Mouse (Mus musculus) Muller cell, postnatal 12 days (primary cell): ENCODE measurements around the gene Plekhg1.

ENCODE experiments used
- DNase-seq: peaks from one replicate; pipeline ENCODE4 v3.0.0-alpha.2; 2015; ENCODE audit errors: inconsistent ontology term

Gene Plekhg1

DNA sequence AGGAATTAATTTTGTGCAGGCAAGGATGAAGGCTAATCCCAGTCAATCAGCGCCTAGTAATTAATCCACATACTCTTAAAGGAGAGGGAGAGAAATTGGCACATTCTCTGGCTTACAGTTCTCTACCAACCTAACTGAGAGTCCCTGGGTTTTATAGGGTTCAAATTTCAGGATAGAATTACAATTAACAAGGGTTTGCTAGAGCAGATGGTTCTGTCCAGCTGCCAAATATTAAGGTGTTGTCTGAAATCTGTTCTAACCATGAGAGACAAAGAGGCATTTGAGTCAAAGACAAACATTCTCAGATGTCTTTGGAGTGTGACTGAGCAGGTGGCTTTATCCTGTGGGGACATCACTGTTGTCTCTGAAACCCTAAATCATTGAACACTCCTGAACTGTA is 87.2 kb downstream of the Plekhg1 start:
- peak; percentile 55 for DNase-seq

DNA sequence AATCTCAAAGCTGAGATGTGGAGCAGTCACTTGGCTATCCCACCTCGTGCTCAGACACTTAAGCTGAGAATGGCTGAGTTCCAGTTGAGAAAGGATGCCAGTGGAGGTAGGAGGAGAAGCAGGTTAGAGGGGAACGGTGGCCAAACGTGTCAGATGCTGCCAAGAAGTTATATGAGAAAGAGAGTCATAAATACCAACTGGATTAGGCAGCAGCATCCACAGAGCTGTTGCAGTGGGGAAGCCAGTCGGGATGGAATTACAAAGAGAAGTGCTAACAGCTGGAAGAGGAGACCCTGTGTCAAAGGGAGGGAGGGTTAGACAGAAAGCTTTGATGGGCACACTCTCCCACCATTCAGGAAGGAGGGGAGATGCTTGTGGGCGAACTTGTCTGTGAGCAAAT is 89.3 kb downstream of the Plekhg1 start:
- DNase-seq = peak; percentile 26

DNA sequence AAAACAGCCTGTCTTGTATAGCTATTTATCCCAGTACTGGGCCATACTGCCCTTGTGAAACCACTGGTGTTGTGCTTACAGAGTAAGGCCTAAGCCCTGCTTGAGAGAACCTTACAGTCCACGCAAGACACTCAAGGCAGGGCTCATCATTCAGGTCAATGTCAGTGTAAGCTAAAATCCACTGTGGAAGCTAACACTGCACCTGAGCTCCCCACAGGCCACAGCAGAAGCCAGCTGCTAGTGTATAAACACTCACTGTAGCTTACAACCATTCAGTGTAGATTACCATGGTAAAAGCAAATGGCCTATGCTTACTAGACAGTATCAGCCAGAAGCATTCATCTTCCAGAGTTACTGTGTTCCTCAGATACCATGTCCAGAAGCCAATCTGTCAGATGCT is 90.5 kb downstream of the Plekhg1 start:
- no peak for DNase-seq

DNA sequence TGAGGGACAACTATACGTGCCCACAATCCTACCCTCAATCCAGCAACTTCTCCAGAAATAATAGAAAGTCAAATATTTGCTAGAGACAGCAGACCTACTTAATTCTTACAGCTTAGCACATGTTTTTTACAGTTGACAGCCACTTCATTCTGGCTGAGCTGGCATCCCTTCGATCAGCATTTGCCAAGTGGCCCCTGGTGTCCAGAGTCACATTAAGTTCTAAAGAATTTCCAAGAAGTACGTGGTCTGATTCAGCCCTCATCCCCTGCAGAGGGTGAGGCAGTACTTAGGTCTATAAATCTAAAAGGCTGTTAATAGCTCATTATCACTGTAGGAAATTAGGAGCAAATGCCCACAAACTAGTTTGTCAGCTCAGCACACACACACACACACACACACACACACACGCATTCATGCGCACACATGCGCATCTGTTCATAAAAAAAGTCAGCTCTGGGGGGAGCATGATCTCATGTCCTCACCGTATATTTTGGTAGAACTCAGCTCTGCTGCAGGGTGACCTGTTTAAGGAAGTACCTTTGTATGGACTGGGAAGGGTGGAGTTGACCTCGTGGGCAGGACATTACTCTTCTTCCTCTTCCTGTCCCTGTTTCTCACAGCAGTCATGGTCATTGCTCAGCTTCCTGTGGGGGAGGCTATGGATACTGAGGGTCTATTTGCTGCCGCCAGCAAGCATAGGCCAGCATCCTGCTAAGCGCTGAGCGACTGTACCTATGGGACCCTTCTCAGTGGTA is 91.6 kb downstream of the Plekhg1 start:
- DNase-seq = peak; percentile 41

DNA sequence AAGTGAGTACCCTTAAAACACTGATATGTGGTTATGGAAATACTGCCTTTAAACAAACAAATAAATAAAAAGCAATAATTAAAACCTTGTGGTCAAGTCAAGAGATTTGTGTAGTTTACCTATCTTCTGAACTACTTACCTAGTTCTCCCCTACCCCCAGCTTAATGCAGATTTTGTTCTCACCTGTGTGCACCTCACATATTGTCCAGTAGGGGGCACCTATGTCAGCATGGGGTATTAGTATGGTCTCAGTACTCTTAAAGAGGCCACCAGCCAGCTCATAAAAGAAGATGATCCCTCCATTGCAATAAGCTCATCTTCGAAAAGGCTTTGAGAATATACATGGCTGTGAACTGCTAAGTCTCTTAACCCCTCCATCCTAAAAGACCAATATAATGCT is 93.9 kb downstream of the Plekhg1 start:
- DNase-seq = no peak

DNA sequence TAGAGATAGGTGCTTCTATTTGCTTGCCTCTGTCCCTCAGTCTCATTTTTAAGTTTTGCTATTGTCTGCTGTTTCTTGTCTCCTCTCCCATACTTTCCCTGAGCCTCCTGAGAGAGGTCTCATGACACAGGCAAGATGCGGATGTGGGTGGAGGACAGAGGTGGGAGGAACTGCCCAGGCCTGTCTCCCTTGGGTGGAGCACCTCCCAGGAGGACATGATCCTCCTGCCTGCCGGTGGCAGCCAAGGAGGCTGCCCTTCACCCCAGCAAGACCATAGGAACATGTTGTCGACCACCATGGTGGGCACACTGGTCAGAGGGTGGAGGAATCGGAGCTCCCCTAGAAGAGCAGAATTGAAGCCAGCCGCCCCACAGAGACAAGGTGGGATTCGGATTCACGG is 94.5 kb downstream of the Plekhg1 start:
- no peak for DNase-seq

DNA sequence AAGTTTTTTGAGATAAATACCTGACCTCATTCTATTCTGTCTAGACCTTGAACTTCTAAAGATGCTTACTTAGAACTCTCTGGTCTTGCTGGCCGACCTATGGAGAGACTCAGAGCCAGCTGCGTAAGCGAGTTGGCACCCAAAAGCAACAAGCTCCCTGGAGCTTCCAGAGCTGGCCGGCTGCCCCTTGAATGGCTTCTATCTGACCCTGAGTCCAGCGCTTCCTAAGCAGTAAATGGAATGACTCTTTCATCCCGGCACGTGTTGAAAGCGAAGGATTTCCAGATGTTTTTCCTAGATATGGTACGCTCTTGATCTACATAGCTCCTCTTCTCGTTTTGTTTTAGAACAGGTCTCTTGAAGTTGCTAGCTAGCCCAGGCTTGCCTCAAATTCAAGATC is 95.5 kb downstream of the Plekhg1 start:
- no peak for DNase-seq

DNA sequence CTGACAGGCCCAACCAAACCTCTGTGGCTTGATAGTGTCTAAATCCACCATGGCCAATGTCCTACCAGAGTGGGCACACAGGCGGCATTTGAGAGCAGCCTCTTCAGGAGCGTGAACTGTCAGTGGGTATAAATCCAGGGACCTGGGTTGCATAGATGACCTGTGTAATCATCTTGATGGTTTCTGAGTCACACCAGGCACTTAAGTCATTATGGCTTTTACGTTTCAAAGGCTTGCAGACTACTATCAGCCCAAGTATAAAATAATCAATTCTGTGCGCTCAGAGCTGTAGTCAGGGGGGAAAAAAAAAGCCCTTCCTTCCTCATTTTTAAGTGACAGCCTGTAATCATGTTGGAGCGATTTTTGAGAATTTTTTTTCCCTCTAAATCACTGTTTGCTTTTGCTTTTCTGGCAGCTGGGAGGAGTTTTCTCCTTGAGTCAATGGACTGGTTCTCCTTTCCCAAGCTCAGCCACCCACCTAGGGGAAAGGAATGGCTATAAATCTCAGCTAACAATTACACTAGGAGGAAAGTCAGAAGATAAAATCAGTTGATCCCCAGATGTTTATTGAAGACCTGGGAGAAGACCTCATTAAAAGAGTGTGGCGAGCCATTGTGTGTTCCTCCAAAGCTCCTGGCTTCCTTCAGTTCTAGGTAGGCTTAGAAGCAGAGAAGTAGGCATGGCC is 99.7 kb downstream of the Plekhg1 start:
- DNase-seq = no peak

DNA sequence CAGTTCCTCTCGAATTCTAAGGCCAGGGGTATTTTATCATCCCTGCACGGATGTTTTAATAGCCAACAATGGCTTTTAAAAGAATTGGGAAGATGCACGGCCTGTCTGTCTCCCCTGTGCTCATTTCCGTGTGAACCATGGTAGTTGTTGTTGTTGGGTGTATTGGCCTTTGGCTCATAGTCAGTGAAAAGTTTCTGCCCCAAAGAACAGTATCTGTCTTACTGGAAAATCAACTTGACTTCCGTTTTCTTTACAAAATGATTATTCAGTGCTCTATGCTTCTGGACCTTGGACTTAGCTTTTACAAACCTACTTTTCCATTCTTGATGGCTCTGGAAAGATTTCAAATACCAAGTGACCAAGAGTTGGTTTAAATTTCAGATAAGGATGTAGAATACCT is 104.3 kb downstream of the Plekhg1 start:
- no peak for DNase-seq

DNA sequence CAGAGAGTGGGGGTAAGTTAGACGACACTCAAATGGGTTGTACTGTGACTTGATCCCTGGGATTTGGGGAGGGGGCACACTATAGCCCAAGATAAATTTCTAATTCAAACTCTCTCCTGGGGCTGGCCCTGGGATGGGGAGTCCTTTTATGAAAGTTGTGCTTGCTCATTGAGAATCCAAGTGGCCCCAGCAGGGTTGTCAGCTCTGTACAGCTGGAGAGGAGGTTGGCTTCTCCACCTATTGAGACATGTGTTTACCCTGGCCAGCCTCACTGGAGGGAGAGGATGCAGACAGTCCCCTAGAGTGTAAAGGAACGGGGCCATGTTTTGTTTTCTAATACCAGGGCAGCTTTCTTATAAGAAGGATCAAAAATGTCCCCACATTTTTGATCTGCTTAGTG is 106.9 kb downstream of the Plekhg1 start:
- no peak for DNase-seq

DNA sequence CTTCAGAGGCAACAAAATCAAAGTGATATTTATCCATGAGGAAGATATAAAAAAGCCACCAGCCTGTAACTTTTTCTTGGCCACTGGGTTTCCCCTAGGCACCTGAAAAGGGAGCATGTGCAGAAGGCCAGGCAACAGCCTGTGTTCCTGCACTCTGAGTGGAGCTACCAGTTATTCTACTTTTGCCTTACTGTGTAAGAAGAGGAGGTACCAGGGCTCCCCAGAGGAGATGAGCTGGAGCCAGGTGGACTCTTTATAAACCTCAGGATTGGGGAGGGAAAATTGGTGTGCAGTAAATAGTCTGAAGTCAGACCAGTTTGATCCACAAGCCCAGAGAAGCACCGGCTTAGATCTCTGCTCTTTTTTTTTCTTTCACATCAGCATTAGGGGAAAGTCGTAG is 111.3 kb downstream of the Plekhg1 start:
- DNase-seq = no peak

DNA sequence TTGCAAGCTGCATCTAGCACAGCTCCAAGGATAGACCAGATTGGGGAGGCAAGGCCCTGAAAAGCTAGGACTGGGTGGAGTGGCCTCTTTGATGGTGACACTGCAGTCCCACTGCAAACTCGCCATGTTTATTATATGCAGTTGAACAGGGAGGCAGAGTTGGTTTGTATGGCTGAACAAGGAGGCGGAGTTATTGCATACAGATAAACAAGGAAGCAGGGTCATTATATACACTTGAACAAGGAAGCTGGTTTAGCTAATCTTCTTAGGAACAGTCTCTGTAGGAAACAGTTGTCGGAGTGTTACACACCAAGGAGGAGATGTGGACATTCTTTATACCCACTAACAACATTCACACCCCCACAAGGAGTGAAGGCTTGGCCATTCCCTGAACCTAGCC is 112.6 kb downstream of the Plekhg1 start:
- no peak for DNase-seq

DNA sequence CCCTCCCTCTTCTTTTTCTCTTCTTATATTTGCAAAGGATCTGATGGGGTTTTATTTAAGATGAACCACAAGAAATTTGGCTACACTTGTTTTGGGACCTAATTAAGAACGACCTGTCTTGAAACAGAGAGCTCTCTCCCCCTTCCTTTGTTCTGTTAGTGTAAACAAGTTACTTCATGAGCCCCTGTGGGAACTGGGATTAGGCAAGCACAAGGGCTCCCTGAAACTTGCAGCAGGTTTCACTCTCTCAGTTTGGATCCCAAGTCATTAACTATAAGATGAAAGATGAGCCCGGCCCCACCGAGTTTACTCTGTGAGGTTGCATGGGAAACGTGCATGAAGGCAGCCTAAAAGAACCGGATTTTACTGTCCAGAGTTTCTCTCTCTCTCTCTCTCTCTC is 117.7 kb downstream of the Plekhg1 start:
- no peak for DNase-seq

DNA sequence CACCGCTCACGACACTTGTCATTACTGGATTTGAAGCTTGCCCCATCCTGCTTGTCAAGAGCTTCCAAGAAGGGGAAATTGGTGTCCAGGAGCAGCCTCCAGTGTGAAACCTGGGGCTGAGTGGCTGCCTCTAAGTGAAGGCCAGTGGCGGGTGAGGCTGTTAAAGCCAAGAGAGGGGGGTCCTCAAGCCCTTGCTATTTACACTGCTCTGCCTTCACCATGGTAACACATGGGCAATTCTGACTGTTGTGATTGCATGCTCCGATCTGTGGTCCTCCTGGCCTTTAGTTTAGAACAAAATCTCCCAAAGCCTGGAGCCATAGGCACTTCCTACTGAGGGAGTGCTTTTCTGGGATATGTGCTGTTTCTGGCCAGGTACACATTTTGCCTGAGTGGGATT is 118.3 kb downstream of the Plekhg1 start:
- no peak for DNase-seq

DNA sequence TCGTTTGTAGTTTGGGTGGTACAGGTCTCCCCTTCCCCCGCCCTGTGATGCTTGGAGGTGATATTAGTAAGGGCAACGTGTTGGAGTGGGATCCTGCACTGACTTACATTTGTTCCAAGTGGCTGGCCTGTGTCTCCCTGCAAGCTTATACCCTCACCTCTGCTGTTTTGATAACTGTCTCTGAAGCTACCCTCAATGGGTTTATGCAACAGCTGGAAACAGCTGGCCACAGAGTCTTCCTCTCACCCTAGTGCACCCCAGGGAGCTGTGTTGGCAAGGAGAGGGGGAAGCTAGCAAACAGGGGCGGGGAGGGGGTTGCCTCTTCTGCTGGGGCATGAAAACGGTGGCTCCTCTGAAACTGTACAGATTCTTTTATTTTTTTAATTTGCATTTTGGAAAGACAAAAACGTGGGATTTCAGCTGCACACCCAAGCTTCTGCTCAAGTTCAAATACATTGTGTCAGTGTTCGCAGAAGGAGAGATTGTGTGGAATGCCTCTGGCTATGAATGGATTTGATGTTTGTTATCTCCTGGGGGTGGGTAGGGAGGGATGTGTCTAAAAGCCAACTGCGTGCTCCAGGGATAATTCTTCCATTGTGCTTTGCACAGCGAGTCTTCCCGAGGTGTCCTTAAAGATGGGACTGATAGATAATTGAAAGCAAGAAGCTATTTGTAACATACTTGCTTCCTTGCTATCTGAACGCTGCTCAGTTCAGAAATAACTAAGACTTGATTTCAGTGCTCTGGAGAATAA is 119.0 kb downstream of the Plekhg1 start:
- no peak for DNase-seq

DNA sequence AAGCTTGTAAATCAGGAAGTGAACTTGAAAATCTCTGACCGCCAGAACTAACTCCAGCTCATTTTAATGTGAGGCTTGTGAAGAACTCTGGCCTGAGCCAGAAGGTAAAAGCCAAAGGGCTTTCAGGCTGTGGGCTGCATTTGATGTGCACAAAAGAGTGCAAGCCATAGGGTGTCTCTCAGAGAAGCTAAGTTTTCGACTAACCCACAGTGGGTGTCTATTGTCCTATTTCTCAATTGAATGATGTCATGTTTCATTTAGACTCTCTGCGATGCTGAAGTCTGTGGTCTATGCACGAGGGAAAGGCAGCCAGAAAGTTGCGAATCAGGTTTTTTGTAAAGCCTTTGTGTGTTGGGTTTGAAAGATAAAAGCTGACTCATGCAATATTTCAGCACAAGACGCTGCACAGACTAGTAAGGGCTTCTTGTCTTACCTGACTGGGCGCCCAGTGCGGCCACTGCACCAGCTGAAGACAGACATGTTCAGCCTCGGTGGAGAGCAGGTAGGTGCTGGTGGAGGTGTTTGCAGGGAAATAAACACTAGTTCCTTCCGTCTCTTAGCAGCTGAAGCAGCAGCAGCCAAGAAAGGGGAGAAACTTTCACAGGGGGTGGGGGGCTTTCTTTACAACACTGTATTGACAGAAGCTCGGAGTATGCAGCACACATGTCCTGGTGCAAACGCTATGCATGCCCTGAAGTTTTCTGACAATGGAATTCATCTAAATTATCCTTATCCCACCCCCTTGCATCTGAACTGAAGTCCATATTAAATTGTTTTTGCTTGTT is 123.4 kb downstream of the Plekhg1 start:
- DNase-seq = peak; percentile 79

DNA sequence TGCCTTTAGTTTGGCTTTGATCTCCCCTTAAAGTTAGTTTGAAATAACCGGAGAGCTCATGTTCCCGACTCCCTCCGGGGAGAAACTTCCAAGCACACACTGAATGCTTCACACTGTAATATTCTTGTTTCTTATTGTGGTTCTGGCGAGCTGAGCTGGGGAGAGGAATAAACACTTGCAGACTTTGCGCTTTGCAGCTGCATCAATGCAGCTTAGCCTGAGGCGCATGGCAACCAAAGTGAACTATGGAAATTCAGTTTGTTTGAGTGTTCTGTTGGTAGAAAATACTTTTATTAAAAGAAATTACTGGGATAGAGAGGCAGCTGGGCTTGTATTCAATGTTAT is 124.0 kb downstream of the Plekhg1 start:
- peak; percentile 31 for DNase-seq

DNA sequence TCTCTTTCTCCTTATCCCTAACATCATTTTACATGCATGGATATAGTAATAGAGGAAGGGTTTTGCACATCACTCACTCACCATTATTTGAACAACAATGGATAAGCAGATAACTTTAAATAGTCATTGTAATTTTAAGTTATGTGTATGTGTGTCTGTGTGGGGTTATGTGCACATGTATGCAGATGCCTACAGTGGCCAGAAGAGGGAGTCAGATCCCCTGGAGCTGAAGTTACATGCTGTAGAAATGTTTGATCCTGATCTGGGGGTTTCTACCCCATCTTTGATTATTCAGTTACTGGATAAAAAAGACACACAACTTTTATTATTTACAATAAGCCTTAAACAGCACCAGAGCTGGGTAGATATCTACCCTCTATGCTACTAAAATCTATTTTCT is 127.1 kb downstream of the Plekhg1 start:
- no peak for DNase-seq

DNA sequence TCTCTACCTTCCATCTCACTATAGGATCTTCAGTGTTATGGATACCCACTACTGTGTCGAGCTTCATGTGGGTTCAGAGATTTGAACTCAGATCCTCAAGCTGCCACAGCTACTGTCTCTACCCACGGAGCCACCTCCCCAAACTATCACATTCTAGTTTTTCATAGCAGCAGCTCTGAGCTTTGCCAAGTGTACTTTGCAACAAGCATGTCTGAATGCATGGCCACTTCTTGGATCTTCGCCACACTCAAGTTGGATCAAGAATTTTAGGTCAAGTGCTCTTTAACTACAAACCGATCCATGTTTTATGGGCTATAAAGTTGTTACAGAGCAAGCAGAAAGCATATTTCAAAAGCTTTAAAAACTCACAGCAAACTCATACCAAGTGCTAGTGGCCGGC is 130.7 kb downstream of the Plekhg1 start:
- DNase-seq = no peak

DNA sequence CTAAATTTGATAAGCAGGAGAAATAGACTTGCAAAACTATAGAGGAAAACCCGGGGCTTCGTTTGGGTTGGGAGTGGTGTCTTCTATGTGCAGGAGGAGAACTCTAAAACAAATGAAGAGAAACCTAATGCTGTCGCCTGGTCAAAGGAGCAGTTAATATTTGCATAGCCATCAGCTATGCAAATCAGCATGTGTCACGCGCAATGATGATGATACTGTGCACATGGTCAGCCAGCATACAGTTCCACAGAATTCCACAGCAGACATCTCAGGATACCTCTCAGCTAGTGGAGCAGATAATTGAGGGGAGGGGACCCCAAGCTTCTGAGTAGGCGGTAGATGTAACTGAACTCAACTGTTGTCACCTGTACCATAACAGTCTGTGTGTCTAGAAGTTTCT is 133.3 kb downstream of the Plekhg1 start:
- no peak for DNase-seq

DNA sequence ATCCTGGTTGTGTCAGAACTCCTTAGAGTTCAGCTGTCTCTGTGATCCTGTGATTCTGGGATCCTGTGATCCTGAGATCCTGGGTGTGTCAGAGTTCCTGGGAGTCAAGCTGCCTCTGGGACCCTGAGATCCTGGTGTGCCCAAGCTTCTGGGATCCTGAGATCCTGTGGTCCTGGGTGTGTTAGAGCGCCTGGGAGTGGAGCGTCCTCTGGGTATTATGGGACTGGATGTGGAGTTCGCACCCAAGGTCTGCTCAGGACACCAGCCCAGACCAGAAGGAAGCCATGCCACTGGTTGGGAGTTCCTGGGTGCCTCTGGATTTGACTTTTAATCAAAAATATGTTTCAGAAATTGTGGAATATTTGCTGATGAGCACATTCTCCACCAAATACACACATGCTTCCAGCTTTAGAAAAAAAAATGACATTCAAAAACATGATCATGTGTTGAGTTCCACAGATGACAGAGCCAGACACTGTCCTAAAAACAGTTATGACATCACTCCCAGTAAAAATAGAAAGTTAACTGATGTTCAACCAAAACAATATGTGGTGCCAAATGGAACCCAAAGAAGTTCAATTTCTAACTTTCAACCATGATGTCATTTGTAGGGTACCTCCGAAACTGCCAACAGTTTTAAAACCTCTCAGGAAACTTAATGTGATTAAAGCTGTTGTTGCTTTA is 137.8 kb downstream of the Plekhg1 start:
- DNase-seq = no peak

DNA sequence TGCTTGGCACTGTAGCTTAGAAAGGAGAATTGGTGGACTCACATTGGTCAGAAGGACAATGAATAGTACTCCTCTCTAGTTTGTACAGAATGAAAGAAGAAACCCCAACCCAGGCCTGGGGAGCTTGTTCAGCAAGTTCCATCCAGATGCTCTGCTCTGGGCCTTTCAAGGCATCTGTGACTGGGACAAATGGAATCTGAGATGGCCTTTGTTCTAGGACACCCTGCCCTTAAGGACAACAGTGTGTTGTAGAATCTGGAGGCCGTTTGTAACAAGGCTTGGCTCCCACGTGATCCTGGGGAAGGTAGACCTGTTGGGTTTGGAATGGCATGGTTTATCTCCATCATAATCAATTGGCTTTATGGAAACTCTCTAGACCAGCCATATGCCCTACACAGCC is 141.0 kb downstream of the Plekhg1 start:
- DNase-seq = no peak
